Mouse (Mus musculus) MEL (cell line): ENCODE results near the gene Eed. TPM values are rescaled to one million over a fixed set of nuclear protein-coding genes. Genes with fewer than 3 reads are reported as not detected.

Experiments
- DNase-seq: peaks from one replicate; pipeline ENCODE4 v3.0.0; 2011; ENCODE audit warnings: low read depth, low spot score
- H3K27ac ChIP-seq: 2 replicates; pipeline ENCODE4 v1.5.1; 2012; ENCODE audit warnings: low read depth, mild to moderate bottlenecking, control low read depth, low read length, moderate library complexity; ENCODE audit not compliant: control insufficient read depth
- H3K27me3 ChIP-seq, 2 experiments: fragments of 150-350 bp in 1 of 2; sonication (generic) in 1 of 2; 2 replicates each; pipeline ENCODE4 v1.6.1; 2012; ENCODE audit warnings: low read length in 2 of 2, mild to moderate bottlenecking in 2 of 2, improper control_type of control experiment in 1 of 2, moderate library complexity in 1 of 2; ENCODE audit not compliant: insufficient read depth in 2 of 2, control insufficient read depth in 1 of 2
- H3K36me3 ChIP-seq, 2 experiments: 2 replicates each; pipeline ENCODE4 v1.6.1; 2012 to 2014; ENCODE audit warnings: low read length in 2 of 2, improper control_type of control experiment in 1 of 2, inconsistent platforms in 1 of 2, mild to moderate bottlenecking in 1 of 2; ENCODE audit not compliant: insufficient read depth in 2 of 2, control insufficient read depth in 1 of 2
- H3K4me1 ChIP-seq, 2 experiments: fragments of 150-350 bp in 1 of 2; sonication (generic) in 1 of 2; 2 replicates each; pipeline ENCODE4 v1.6.1; 2012; ENCODE audit warnings: low read length in 2 of 2, improper control_type of control experiment in 1 of 2, mild to moderate bottlenecking in 1 of 2; ENCODE audit not compliant: insufficient read depth in 2 of 2, control insufficient read depth in 1 of 2
- H3K4me3 ChIP-seq, 2 experiments: fragments of 150-350 bp in 1 of 2; sonication (generic) in 1 of 2; 2 replicates each; pipeline ENCODE4 v1.5.1; 2012; ENCODE audit warnings: low read depth in 2 of 2, low read length in 2 of 2, mild to moderate bottlenecking in 2 of 2, moderate library complexity in 2 of 2, control low read depth in 1 of 2, improper control_type of control experiment in 1 of 2; ENCODE audit not compliant: control insufficient read depth in 1 of 2, insufficient read depth in 1 of 2
- H3K79me2 ChIP-seq: 2 replicates; pipeline ENCODE4 v1.6.1; 2012; ENCODE audit warnings: mild to moderate bottlenecking, low read length, moderate library complexity; ENCODE audit not compliant: control insufficient read depth, poor library complexity, insufficient read depth
- H3K9ac ChIP-seq: 2 replicates; pipeline ENCODE4 v1.6.1; 2012; ENCODE audit warnings: low read depth, mild to moderate bottlenecking, control low read depth, low read length, moderate library complexity; ENCODE audit not compliant: control insufficient read depth, poor library complexity, severe bottlenecking
- H3K9me3 ChIP-seq: fragments of 150-350 bp; sonication (generic); replicated peaks from 2 replicates; pipeline ENCODE4 v1.6.1; 2012; ENCODE audit warnings: mild to moderate bottlenecking, low read length, improper control_type of control experiment, moderate library complexity; ENCODE audit not compliant: insufficient read depth
- BHLHE40 ChIP-seq: IDR thresholded peaks from 2 replicates; pipeline ENCODE4 v1.6.1; 2012; ENCODE audit warnings: low read depth, mild to moderate bottlenecking, inconsistent platforms, low read length, improper control_type of control experiment, borderline replicate concordance
- CHD1 ChIP-seq: IDR thresholded peaks from 2 replicates; pipeline ENCODE4 v1.6.1; 2012; ENCODE audit warnings: low read depth, mild to moderate bottlenecking, inconsistent platforms, low read length, improper control_type of control experiment
- CHD2 ChIP-seq: IDR thresholded peaks from 2 replicates; pipeline ENCODE4 v1.6.1; 2011; ENCODE audit warnings: low read length, improper control_type of control experiment
- CTCF ChIP-seq, 3 experiments: IDR thresholded peaks in 2 of 3; conservative IDR thresholded peaks in 1 of 3; 2 replicates each; pipeline ENCODE4 v1.5.1; 2011 to 2012; ENCODE audit warnings: low read length in 3 of 3, low read depth in 2 of 3, mild to moderate bottlenecking in 2 of 3, improper control_type of control experiment in 1 of 3, inconsistent platforms in 1 of 3, mixed read lengths in 1 of 3, moderate library complexity in 1 of 3; ENCODE audit not compliant: control insufficient read depth in 1 of 3, insufficient read depth in 1 of 3, poor library complexity in 1 of 3, severe bottlenecking in 1 of 3
- ELF1 ChIP-seq: IDR thresholded peaks from 2 replicates; pipeline ENCODE4 v1.6.1; 2014; ENCODE audit warnings: low read depth, mild to moderate bottlenecking, inconsistent platforms, low read length, improper control_type of control experiment, moderate library complexity
- EP300 ChIP-seq, 2 experiments: IDR thresholded peaks; 2 replicates each; pipeline ENCODE4 v1.6.1; 2011; ENCODE audit warnings: improper control_type of control experiment in 2 of 2, low read length in 2 of 2, low read depth in 1 of 2, mild to moderate bottlenecking in 1 of 2
- GABPA ChIP-seq: IDR thresholded peaks from 2 replicates; pipeline ENCODE4 v1.6.1; 2012; ENCODE audit warnings: low read depth, mild to moderate bottlenecking, inconsistent platforms, low read length, improper control_type of control experiment, moderate library complexity
- GATA1 ChIP-seq: IDR thresholded peaks from 2 replicates; pipeline ENCODE4 v1.6.1; 2011; ENCODE audit warnings: low read depth, low read length, improper control_type of control experiment
- JUND ChIP-seq: IDR thresholded peaks from 2 replicates; pipeline ENCODE4 v1.6.1; 2011; ENCODE audit warnings: low read depth, mild to moderate bottlenecking, improper control_type of control experiment, low read length
- KAT2A ChIP-seq: conservative IDR thresholded peaks from 2 replicates; pipeline ENCODE4 v1.6.1; 2012; ENCODE audit warnings: low read depth, low read length, improper control_type of control experiment, inconsistent platforms
- MAFK ChIP-seq: IDR thresholded peaks from 2 replicates; pipeline ENCODE4 v1.6.1; 2011; ENCODE audit warnings: low read depth, mild to moderate bottlenecking, low read length, improper control_type of control experiment, borderline replicate concordance
- MAX ChIP-seq: IDR thresholded peaks from 2 replicates; pipeline ENCODE4 v1.6.1; 2011; ENCODE audit warnings: low read length, improper control_type of control experiment
- MAZ ChIP-seq: IDR thresholded peaks from 2 replicates; pipeline ENCODE4 v1.6.1; 2012; ENCODE audit warnings: low read depth, mild to moderate bottlenecking, inconsistent platforms, low read length, improper control_type of control experiment
- MEF2A ChIP-seq: IDR thresholded peaks from 2 replicates; pipeline ENCODE4 v1.6.1; 2014; ENCODE audit warnings: low read depth, mild to moderate bottlenecking, inconsistent platforms, low read length, improper control_type of control experiment; ENCODE audit not compliant: poor library complexity, insufficient replicate concordance, severe bottlenecking; ENCODE audit errors: extremely low read depth
- MXI1 ChIP-seq: IDR thresholded peaks from 2 replicates; pipeline ENCODE4 v1.6.1; 2011; ENCODE audit warnings: mild to moderate bottlenecking, low read depth, low read length, improper control_type of control experiment
- MYC ChIP-seq: IDR thresholded peaks from 2 replicates; pipeline ENCODE4 v1.6.1; 2011; ENCODE audit warnings: low read depth, mild to moderate bottlenecking, low read length, improper control_type of control experiment, moderate library complexity
- NELFE ChIP-seq: IDR thresholded peaks from 2 replicates; pipeline ENCODE4 v1.6.1; 2011; ENCODE audit warnings: low read depth, low read length, improper control_type of control experiment
- POLR2AphosphoS5 ChIP-seq: IDR thresholded peaks from 2 replicates; pipeline ENCODE4 v1.6.1; 2012; ENCODE audit warnings: low read depth, borderline replicate concordance, mild to moderate bottlenecking, inconsistent platforms, low read length, moderate library complexity, mixed read lengths
- RAD21 ChIP-seq: IDR thresholded peaks from 2 replicates; pipeline ENCODE4 v1.6.1; 2011; ENCODE audit warnings: mild to moderate bottlenecking, low read depth, low read length, improper control_type of control experiment
- RCOR1 ChIP-seq: IDR thresholded peaks from 2 replicates; pipeline ENCODE4 v1.6.1; 2012; ENCODE audit warnings: low read depth, mild to moderate bottlenecking, inconsistent platforms, low read length, improper control_type of control experiment
- SIN3A ChIP-seq: IDR thresholded peaks from 2 replicates; pipeline ENCODE4 v1.6.1; 2012; ENCODE audit warnings: low read length, improper control_type of control experiment, inconsistent platforms
- SMC3 ChIP-seq: IDR thresholded peaks from 2 replicates; pipeline ENCODE4 v1.6.1; 2011; ENCODE audit warnings: low read depth, low read length, improper control_type of control experiment
- TCF12 ChIP-seq: IDR thresholded peaks from 2 replicates; pipeline ENCODE4 v1.6.1; 2014; ENCODE audit warnings: low read depth, mild to moderate bottlenecking, inconsistent platforms, low read length, improper control_type of control experiment, moderate library complexity
- UBTF ChIP-seq: IDR thresholded peaks from 2 replicates; pipeline ENCODE4 v1.6.1; 2012; ENCODE audit warnings: low read depth, mild to moderate bottlenecking, inconsistent platforms, low read length, improper control_type of control experiment, moderate library complexity, borderline replicate concordance; ENCODE audit not compliant: insufficient read depth
- USF2 ChIP-seq, 2 experiments: IDR thresholded peaks; 2 replicates each; pipeline ENCODE4 v1.6.1; 2011 to 2012; ENCODE audit warnings: improper control_type of control experiment in 2 of 2, low read length in 2 of 2, borderline replicate concordance in 1 of 2, inconsistent platforms in 1 of 2, low read depth in 1 of 2, mild to moderate bottlenecking in 1 of 2; ENCODE audit not compliant: insufficient read depth in 1 of 2
- ZC3H11A ChIP-seq: IDR thresholded peaks from 2 replicates; pipeline ENCODE4 v1.6.1; 2012; ENCODE audit warnings: low read depth, mild to moderate bottlenecking, inconsistent platforms, low read length, improper control_type of control experiment
- ZKSCAN1 ChIP-seq: IDR thresholded peaks from 2 replicates; pipeline ENCODE4 v1.6.1; 2012; ENCODE audit warnings: low read depth, mild to moderate bottlenecking, inconsistent platforms, low read length, improper control_type of control experiment, moderate library complexity
- ZNF384 ChIP-seq: IDR thresholded peaks from 2 replicates; pipeline ENCODE4 v1.6.1; 2012; ENCODE audit warnings: low read depth, mild to moderate bottlenecking, inconsistent platforms, low read length, improper control_type of control experiment
- polyA plus RNA-seq, 2 experiments: library from polyadenylated mRNA; stranded (reverse) in 1 of 2; unstranded in 1 of 2; fragments of >175 nt in 1 of 2; fragments of >200 nt in 1 of 2; gene quantifications; 2 replicates each; pipeline versions ENCODE4 v1.2.1 to v1.2.4; 2012; ENCODE audit warnings: low replicate concordance in 2 of 2, low read depth in 1 of 2; ENCODE audit not compliant: insufficient read length in 2 of 2, insufficient read depth in 1 of 2, missing spikeins in 1 of 2
- total RNA-seq: library from RNA; depleted of rRNA; stranded (reverse); fragments of 300-350 nt; gene quantifications from 2 replicates; pipeline ENCODE4 v1.2.3, GENCODE M21; 2012

Eed gene
- total and polyA plus RNA-seq, 3 experiments = 94.3 to 668 (median 166) TPM

DNA sequence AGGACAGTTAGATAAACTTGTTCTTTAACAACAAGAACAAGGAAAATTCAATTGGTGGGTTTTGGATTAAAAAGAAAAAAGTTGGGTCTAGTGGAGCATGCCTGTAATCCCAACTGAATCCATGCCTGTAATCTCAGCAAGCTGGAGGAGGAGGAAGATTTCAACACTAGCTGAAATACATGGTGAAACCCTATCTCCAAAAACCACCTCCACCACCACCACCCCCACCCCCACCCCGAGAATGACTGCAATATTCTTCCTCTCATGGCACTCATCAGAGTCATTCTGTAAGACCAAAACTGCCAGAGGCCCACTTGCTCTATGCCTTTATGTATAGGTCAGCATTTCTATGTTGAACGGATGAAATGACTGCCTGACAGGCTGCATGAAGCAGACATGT, 13.5 kb downstream of the Eed start:
- Histone ChIP-seq H3K27me3 (no peaks in the 10 kb centered on the region), H3K9me3 (no peaks in the 10 kb centered on the region), H3K4me3 (no peak overlapping the region), H3K36me3 (peaks cover 18 to 29% of the 10 kb centered on the region in 2 experiments), H3K9ac (no peak overlapping the region), H3K79me2 (0 out of 2 replicates have a peak, but pooled peaks cover 1% of the 10 kb centered on the region), H3K4me1 (peaks cover 2 to 8% of the 10 kb centered on the region in 2 experiments), H3K27ac (no peak overlapping the region)
- no peak for DNase-seq
- TF ChIP-seq JUND = no peak
- TF ChIP-seq ZC3H11A = no peak
- no peak for TF ChIP-seq MAZ
- no peak for TF ChIP-seq CTCF (IDR thresholded peaks at IDR 0.05 in 2 of 3, conservative IDR thresholded peaks at IDR 0.05 in 1 of 3; ENCODE audit: control insufficient read depth in 1 of 3, insufficient read depth in 1 of 3, low read depth in 2 of 3, low read length in 3 of 3, poor library complexity in 1 of 3, severe bottlenecking in 1 of 3)
- TF ChIP-seq RCOR1 = no peak
- no peak for TF ChIP-seq CHD1
- TF ChIP-seq MEF2A = no peak
- no peak for TF ChIP-seq BHLHE40
- TF ChIP-seq SMC3 = no peak
- TF ChIP-seq KAT2A = no peak
- TF ChIP-seq EP300 (IDR thresholded peaks at IDR 0.05; ENCODE audit: low read depth in 1 of 2, low read length in 2 of 2) = no peak
- TF ChIP-seq POLR2AphosphoS5 = no peak

DNA sequence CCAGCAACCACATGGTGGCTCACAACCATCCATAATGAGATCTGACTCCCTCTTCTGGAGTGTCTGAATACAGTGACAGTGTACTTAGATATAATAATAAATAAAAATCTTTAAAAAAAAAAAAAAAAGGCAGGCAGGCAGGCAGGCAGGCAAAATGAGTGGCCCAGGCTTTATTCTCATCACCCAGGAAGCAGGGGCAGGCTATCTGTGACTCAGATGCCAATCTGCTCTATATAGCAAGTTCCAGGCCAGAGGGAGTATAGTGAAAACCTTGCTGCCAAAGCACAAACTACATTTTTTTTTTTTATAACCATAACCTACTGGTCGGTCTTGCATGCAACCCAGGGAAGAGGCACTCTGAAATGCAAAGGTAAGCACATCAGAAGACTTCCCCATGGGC, 14.0 kb downstream of the Eed start:
- Histone ChIP-seq H3K36me3 (peaks cover 18 to 26% of the 10 kb centered on the region in 2 experiments), H3K9me3 (no peaks in the 10 kb centered on the region), H3K4me3 (no peak overlapping the region), H3K79me2 (0 out of 2 replicates have a peak, but pooled peaks cover 1% of the 10 kb centered on the region), H3K27me3 (no peaks in the 10 kb centered on the region), H3K27ac (no peak overlapping the region), H3K4me1 (peaks cover 2 to 8% of the 10 kb centered on the region in 2 experiments), H3K9ac (no peak overlapping the region)
- DNase-seq = peak; percentile 36
- TF ChIP-seq MXI1 (no peak; the same call in 1 of the 2 replicates), NELFE (no peak), CTCF (IDR thresholded peaks at IDR 0.05 in 2 of 3, conservative IDR thresholded peaks at IDR 0.05 in 1 of 3; ENCODE audit: control insufficient read depth in 1 of 3, insufficient read depth in 1 of 3, low read depth in 2 of 3, low read length in 3 of 3, poor library complexity in 1 of 3, severe bottlenecking in 1 of 3) (no peak), EP300 (IDR thresholded peaks at IDR 0.05; ENCODE audit: low read depth in 1 of 2, low read length in 2 of 2) (peak; percentile 38 to 51; a peak in 2 of 4 replicates), UBTF (no peak), MAFK (no peak), CHD2 (no peak), RAD21 (no peak), SIN3A (no peak), ELF1 (no peak), MAX (no peak), ZNF384 (peak; percentile 83), TCF12 (peak; percentile 72), JUND (no peak), ZKSCAN1 (no peak), GABPA (no peak), POLR2AphosphoS5 (no peak), MEF2A (no peak), GATA1 (peak; percentile 62), ZC3H11A (no peak), USF2 (IDR thresholded peaks at IDR 0.05; ENCODE audit: borderline replicate concordance in 1 of 2, insufficient read depth in 1 of 2, low read depth in 1 of 2, low read length in 2 of 2) (no peak), KAT2A (no peak), MYC (no peak)
